Mouse (Mus musculus) midbrain, postnatal 0 days (tissue): Measurements from ENCODE around the gene Selenos. TPM values are rescaled to one million over a fixed set of nuclear protein-coding genes. Genes with fewer than 3 reads are reported as not detected.
A peak's percentile ranks its signal among the peaks of the same experiment; 100 is the strongest.

ENCODE experiments used
- ATAC-seq: fragments of 200-750 bp; cut with Nextera tagmentation; 2 replicates; pipeline ENCODE4 v1.8.0; 2017; ENCODE audit warnings: moderate number of reproducible peaks, mild to moderate bottlenecking, moderate TSS enrichment, moderate library complexity; ENCODE audit not compliant: low FRiP score
- DNase-seq: peaks from one replicate; pipeline ENCODE4 v3.0.0-alpha.2; 2015; ENCODE audit warnings: low spot score
- H3K27ac ChIP-seq: fragments of 300-500 bp; sonication (generic); 2 replicates; pipeline ENCODE4 v1.5.1; 2014; ENCODE audit warnings: low read depth, mild to moderate bottlenecking, low read length, mixed read lengths
- H3K27me3 ChIP-seq: fragments of 300-500 bp; sonication (generic); 2 replicates; pipeline ENCODE4 v1.6.1; 2014; ENCODE audit warnings: low read length, control low read depth, mixed read lengths; ENCODE audit not compliant: insufficient read depth
- H3K36me3 ChIP-seq: fragments of 300-500 bp; sonication (generic); 2 replicates; pipeline ENCODE4 v1.6.1; 2014; ENCODE audit warnings: low read length, control low read depth, mixed read lengths; ENCODE audit not compliant: insufficient read depth
- H3K4me1 ChIP-seq: fragments of 300-500 bp; sonication (generic); 2 replicates; pipeline ENCODE4 v1.6.1; 2014; ENCODE audit warnings: mild to moderate bottlenecking, control low read depth, antibody characterized with exemption, low read length, mixed read lengths; ENCODE audit not compliant: insufficient read depth
- H3K4me2 ChIP-seq: fragments of 300-500 bp; sonication (generic); 2 replicates; pipeline ENCODE4 v1.6.1; 2014; ENCODE audit warnings: low read depth, mild to moderate bottlenecking, low read length, mixed read lengths; ENCODE audit not compliant: poor library complexity, severe bottlenecking
- H3K4me3 ChIP-seq: fragments of 300-500 bp; sonication (generic); 2 replicates; pipeline ENCODE4 v1.5.1; 2014; ENCODE audit warnings: low read depth, mild to moderate bottlenecking, low read length, moderate library complexity
- H3K9ac ChIP-seq: fragments of 300-500 bp; sonication (generic); replicated peaks from 2 replicates; pipeline ENCODE4 v1.6.1; 2014; ENCODE audit warnings: mild to moderate bottlenecking, low read length, moderate library complexity, mixed read lengths; ENCODE audit not compliant: poor library complexity, severe bottlenecking
- H3K9me3 ChIP-seq: fragments of 300-500 bp; sonication (generic); 2 replicates; pipeline ENCODE4 v1.6.1; 2016; ENCODE audit warnings: low read length, control low read depth
- CTCF ChIP-seq: IDR thresholded peaks from 2 replicates; pipeline ENCODE4 v1.5.1; 2016; ENCODE audit warnings: antibody characterized with exemption, mild to moderate bottlenecking
- whole genome bisulfite sequencing: fragments of 180-500 bp; shearing (Covaris S2); extraction: QIAGEN DNeasy Blood & Tissue Kit; methylation state at CpG from one replicate; pipeline ENCODE4 v1.1.7; 2014; 5-methylcytosine and 5-hydroxymethylcytosine counted together
- polyA plus RNA-seq: library from polyadenylated mRNA; unstranded; fragments of >200 nt; fragmentation: Nextera tagmentation; extraction: Ambion mirVana; gene quantifications from 2 replicates; pipeline ENCODE4 v1.2.1, GENCODE M21; 2015
- total RNA-seq: library from RNA; depleted of rRNA; stranded (reverse); fragments of >200 nt; gene quantifications from 2 replicates; pipeline ENCODE4 v1.2.3, GENCODE M21; 2014

The Selenos gene
- total and polyA plus RNA-seq, 2 experiments from 2014 or later, result 24.1 to 125 TPM

GRCm38 (mm10) chr7:66116906-66117482, 37.5 kb downstream of the Selenos start:
- H3K4me3 ChIP-seq, result no peak overlapping the region
- H3K9me3 ChIP-seq, result no peaks in the 10 kb centered on the region
- DNase-seq (no peak), ATAC-seq (no peak)
- H3K36me3 ChIP-seq, result no peaks in the 10 kb centered on the region
- H3K27ac ChIP-seq, result no peak overlapping the region
- peaks cover 4% of the 10 kb centered on the region; the same call in 1 of the 2 replicates for H3K4me1 ChIP-seq
- TF ChIP-seq CTCF, result no peak
- WGBS, result 83% methylated on average over 8 of the region's 8 CpGs
- H3K9ac ChIP-seq, result no peak overlapping the region
- H3K27me3 ChIP-seq, result no peaks in the 10 kb centered on the region
- no peak overlapping the region for H3K4me2 ChIP-seq

- 89% methylated on average over 3 of the region's 3 CpGs for WGBS
- Histone ChIP-seq H3K9ac (no peak overlapping the region), H3K4me3 (no peak overlapping the region), H3K27ac (no peak overlapping the region), H3K27me3 (no peaks in the 10 kb centered on the region), H3K4me1 (peaks cover 4% of the 10 kb centered on the region; the same call in 1 of the 2 replicates), H3K4me2 (no peak overlapping the region), H3K36me3 (no peaks in the 10 kb centered on the region), H3K9me3 (no peaks in the 10 kb centered on the region)
- ATAC-seq, result no peak
- TF ChIP-seq CTCF, result no peak
- no peak for DNase-seq
Observed at GRCm38 (mm10) chr7:66118046-66118445, 38.6 kb downstream of the Selenos start.

GRCm38 (mm10) chr7:66118796-66119195, 39.3 kb downstream of the Selenos start:
- Histone ChIP-seq H3K4me3 (no peak overlapping the region), H3K4me2 (no peak overlapping the region), H3K36me3 (no peaks in the 10 kb centered on the region), H3K9ac (no peak overlapping the region), H3K4me1 (no peaks in the 10 kb centered on the region; the same call in 1 of the 2 replicates), H3K9me3 (no peaks in the 10 kb centered on the region), H3K27ac (no peak overlapping the region), H3K27me3 (no peaks in the 10 kb centered on the region)
- DNase-seq (no peak), ATAC-seq (no peak)
- 61% methylated on average over 7 of the region's 7 CpGs for WGBS
- no peak for TF ChIP-seq CTCF

- TF ChIP-seq CTCF, result no peak
- DNase-seq (peak; percentile 36), ATAC-seq (no peak)
- Histone ChIP-seq H3K4me3 (no peak overlapping the region), H3K9me3 (no peaks in the 10 kb centered on the region), H3K27ac (no peak overlapping the region), H3K4me2 (no peak overlapping the region), H3K4me1 (no peaks in the 10 kb centered on the region; the same call in 1 of the 2 replicates), H3K9ac (no peak overlapping the region), H3K36me3 (no peaks in the 10 kb centered on the region; the same call in 1 of the 2 replicates), H3K27me3 (no peaks in the 10 kb centered on the region)
- WGBS, result 62% methylated on average over 1 of the region's 1 CpGs
Observed at GRCm38 (mm10) chr7:66120139-66120538, 40.7 kb downstream of the Selenos start.

GRCm38 (mm10) chr7:66120702-66121396, 41.4 kb downstream of the Selenos start:
- H3K9ac ChIP-seq, result no peak overlapping the region
- no peak overlapping the region for H3K4me2 ChIP-seq
- no peaks in the 10 kb centered on the region for H3K27me3 ChIP-seq
- no peak overlapping the region for H3K4me3 ChIP-seq
- TF ChIP-seq CTCF, result no peak
- H3K4me1 ChIP-seq, result no peaks in the 10 kb centered on the region; the same call in 1 of the 2 replicates
- no peak overlapping the region for H3K27ac ChIP-seq
- H3K36me3 ChIP-seq, result peaks cover 3% of the 10 kb centered on the region; the same call in 1 of the 2 replicates
- WGBS, result 54% methylated on average over 7 of the region's 7 CpGs
- H3K9me3 ChIP-seq, result no peaks in the 10 kb centered on the region
- ATAC-seq (no peak), DNase-seq (peak; percentile 27)

- Histone ChIP-seq H3K9me3 (no peaks in the 10 kb centered on the region), H3K36me3 (peaks cover 9% of the 10 kb centered on the region; the same call in 1 of the 2 replicates), H3K27me3 (no peaks in the 10 kb centered on the region), H3K27ac (no peak overlapping the region), H3K4me3 (no peak overlapping the region), H3K4me2 (no peak overlapping the region), H3K9ac (no peak overlapping the region), H3K4me1 (peaks cover 6% of the 10 kb centered on the region; the same call in 1 of the 2 replicates)
- WGBS, result 80% methylated on average over 11 of the region's 11 CpGs
- ATAC-seq (no peak), DNase-seq (no peak)
- no peak for TF ChIP-seq CTCF
Observed at GRCm38 (mm10) chr7:66124551-66124968, 45.1 kb downstream of the Selenos start.
